Mouse (Mus musculus): Measurements from ENCODE around the gene Zdhhc14. TPM values are rescaled to one million over a fixed set of nuclear protein-coding genes. Genes with fewer than 3 reads are reported as not detected.

The Zdhhc14 gene
- polyA plus RNA-seq, 1 experiment from 2014 or later = 12.8 TPM

DNA sequence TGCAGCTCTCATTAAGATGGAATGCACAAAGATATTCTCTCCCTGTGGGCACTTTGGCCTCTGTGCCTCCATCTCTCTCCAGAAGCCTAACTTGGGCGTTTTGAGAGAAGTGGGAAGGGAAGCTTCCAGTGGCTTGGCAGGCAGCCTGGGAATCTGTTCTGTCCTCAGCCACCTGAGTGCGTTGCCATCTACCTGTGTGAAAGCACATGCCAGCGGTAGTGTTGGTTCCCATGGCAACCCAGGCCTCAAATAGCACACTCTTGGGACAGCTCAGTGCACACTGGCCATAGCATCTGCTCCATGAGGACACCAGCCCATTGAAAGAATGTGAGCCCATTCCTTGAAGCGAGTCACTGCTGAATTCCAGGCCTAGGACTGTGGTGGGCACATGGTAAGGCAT is 83.2 kb downstream of the Zdhhc14 start:
- WGBS = 69% methylated on average over 4 of the region's 4 CpGs
- no peak overlapping the region for H3K9ac ChIP-seq (replicated peaks; ENCODE audit: low read depth, low read length)
- ATAC-seq (ENCODE audit: low read depth) = no peak

DNA sequence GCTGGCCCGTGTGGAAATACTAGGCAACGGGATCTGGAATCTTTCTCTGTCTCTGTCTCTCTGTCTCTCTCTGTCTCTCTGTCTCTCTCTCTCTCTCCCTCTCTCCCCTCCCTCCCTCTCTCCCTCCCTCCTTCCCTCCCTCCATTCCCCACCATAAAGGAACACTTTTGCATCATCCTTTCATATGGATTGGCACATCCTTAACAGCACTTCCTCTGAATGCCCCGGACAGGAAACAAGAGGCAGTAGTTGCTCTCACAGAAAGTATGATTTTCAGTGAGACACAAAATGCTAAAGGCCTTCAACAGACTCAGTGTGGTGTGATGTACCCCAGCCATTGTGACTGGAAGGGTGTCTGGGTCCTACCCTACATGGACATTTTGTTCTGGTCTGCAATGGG is 89.9 kb downstream of the Zdhhc14 start:
- Histone ChIP-seq H3K4me3 (ENCODE audit: low read depth, low read length) (no peak overlapping the region), H3K36me3 (ENCODE audit: control insufficient read depth, insufficient read depth, low read length) (no peaks in the 10 kb centered on the region), H3K4me1 (ENCODE audit: control insufficient read depth, insufficient read depth, low read length) (no peaks in the 10 kb centered on the region; the same call in 1 of the 2 replicates), H3K4me2 (ENCODE audit: low read depth, low read length) (no peak overlapping the region), H3K9me3 (ENCODE audit: control insufficient read depth, low read length) (no peaks in the 10 kb centered on the region), H3K27ac (ENCODE audit: low read depth, low read length) (no peak overlapping the region), H3K9ac (replicated peaks; ENCODE audit: low read depth, low read length) (no peak overlapping the region), H3K27me3 (ENCODE audit: control insufficient read depth, insufficient read depth, low read length) (no peaks in the 10 kb centered on the region)
- no peak for ATAC-seq (ENCODE audit: low read depth)
- WGBS = 97% methylated on average over 3 of the region's 3 CpGs

More for the DNA sequence above, 83.2 kb downstream of the Zdhhc14 start:
- Histone ChIP-seq H3K4me3 (ENCODE audit: low read depth, low read length) (no peak overlapping the region), H3K36me3 (ENCODE audit: control insufficient read depth, insufficient read depth, low read length) (no peaks in the 10 kb centered on the region), H3K4me2 (ENCODE audit: low read depth, low read length) (no peak overlapping the region), H3K9me3 (ENCODE audit: control insufficient read depth, low read length) (no peaks in the 10 kb centered on the region), H3K27ac (ENCODE audit: low read depth, low read length) (no peak overlapping the region), H3K27me3 (ENCODE audit: control insufficient read depth, insufficient read depth, low read length) (no peaks in the 10 kb centered on the region), H3K4me1 (ENCODE audit: control insufficient read depth, insufficient read depth, low read length) (no peaks in the 10 kb centered on the region)

DNA sequence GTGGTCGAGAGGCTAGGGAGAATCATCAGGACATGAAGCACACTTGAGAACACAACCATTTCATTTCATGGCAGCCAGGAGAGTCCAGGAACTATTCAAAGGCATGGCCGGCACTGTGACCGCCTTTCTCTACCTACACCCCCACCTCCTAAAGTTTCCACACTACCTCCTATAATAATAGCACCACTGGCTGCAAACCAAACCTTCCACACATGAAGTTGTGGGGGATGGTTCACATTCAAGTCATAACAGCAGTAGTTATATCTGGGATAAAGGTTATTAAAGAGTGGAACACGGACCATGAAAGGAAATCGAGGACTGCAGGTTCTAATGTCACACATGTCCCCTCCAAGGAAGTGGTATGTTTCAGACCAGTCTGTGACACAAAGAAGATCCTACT is 90.6 kb downstream of the Zdhhc14 start:
- 88% methylated on average over 5 of the region's 5 CpGs for WGBS
- no peaks in the 10 kb centered on the region; the same call in 1 of the 2 replicates for H3K4me1 ChIP-seq (ENCODE audit: control insufficient read depth, insufficient read depth, low read length)
- no peaks in the 10 kb centered on the region for H3K36me3 ChIP-seq (ENCODE audit: control insufficient read depth, insufficient read depth, low read length)
- no peak for ATAC-seq (ENCODE audit: low read depth)
- no peak overlapping the region for H3K4me2 ChIP-seq (ENCODE audit: low read depth, low read length)
- no peak overlapping the region for H3K27ac ChIP-seq (ENCODE audit: low read depth, low read length)
- H3K9me3 ChIP-seq (ENCODE audit: control insufficient read depth, low read length) = no peaks in the 10 kb centered on the region
- H3K4me3 ChIP-seq (ENCODE audit: low read depth, low read length) = no peak overlapping the region
- H3K27me3 ChIP-seq (ENCODE audit: control insufficient read depth, insufficient read depth, low read length) = no peaks in the 10 kb centered on the region
- no peak overlapping the region for H3K9ac ChIP-seq (replicated peaks; ENCODE audit: low read depth, low read length)

DNA sequence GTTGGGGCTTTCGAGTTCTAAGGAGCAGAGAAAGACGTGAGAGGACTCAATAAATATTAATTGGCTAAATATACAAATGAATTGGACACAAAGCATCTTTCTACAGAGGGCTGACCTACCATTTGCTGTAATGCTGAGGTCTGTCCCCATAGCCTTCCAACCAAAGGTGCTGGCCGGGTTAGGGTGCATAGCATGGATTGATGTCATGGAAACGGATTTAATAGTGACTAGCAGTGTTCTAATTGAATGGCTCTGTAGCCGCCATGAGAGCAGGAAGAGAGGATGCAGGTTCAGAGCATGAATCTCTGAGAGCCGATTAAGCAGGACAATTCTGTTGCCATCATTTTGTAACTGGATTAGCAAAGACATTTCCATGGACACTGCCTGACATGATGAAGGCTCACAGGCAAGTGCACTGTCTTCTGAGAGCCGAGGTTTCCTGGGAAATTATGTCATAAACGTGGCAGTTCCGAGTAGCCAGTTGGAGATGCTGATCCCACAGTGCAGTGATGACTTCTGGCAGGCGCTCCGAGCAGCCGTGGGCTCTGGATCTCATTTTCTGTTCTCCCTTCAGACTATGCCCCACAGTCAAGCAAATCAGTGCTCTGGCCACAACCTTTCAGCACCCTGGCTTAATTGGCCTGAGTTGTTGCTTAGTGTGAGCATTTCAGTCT is 91.3 kb downstream of the Zdhhc14 start:
- 33% methylated on average over 12 of the region's 12 CpGs for WGBS
- no peaks in the 10 kb centered on the region for H3K9me3 ChIP-seq (ENCODE audit: control insufficient read depth, low read length)
- no peaks in the 10 kb centered on the region; the same call in 1 of the 2 replicates for H3K4me1 ChIP-seq (ENCODE audit: control insufficient read depth, insufficient read depth, low read length)
- ATAC-seq (ENCODE audit: low read depth) = no peak
- no peaks in the 10 kb centered on the region for H3K36me3 ChIP-seq (ENCODE audit: control insufficient read depth, insufficient read depth, low read length)
- H3K27ac ChIP-seq (ENCODE audit: low read depth, low read length) = no peak overlapping the region; the same call in 1 of the 2 replicates
- no peak overlapping the region for H3K4me2 ChIP-seq (ENCODE audit: low read depth, low read length)
- no peak overlapping the region for H3K4me3 ChIP-seq (ENCODE audit: low read depth, low read length)
- 0 out of 2 replicates have a peak overlapping the region, but pooled peaks have one; percentile 12 for H3K9ac ChIP-seq (replicated peaks; ENCODE audit: low read depth, low read length)
- no peaks in the 10 kb centered on the region for H3K27me3 ChIP-seq (ENCODE audit: control insufficient read depth, insufficient read depth, low read length)

DNA sequence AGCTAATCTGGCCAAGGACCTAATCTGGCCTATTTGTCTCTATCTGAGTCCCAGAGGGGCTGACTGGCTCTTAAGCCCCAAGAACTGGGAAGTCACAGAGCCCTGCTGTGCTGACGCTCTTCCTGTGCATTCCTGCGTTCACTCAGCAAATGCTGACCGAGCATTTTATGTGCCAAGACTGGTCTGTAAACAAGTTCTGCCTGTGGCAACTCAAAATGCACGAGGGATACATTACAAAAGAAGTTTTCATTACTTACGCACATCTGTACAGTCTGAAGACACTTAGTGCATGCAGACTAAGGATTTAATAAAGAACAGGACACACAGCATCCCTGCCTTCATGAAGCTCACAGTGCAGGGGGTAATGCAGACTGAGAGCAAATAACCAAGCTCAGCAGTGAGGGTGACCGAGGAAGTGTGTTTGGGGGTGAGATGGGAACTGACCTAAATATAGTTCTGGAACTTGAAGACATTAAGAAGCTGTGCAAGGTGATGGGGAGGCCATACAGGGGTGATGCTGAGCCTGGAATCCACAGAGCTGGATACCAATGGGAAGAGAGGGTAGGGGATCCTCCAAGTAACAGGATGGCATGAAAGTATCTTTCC is 99.3 kb downstream of the Zdhhc14 start:
- H3K27me3 ChIP-seq (ENCODE audit: control insufficient read depth, insufficient read depth, low read length) = no peaks in the 10 kb centered on the region
- H3K9ac ChIP-seq (replicated peaks; ENCODE audit: low read depth, low read length) = no peak overlapping the region
- no peak overlapping the region for H3K4me3 ChIP-seq (ENCODE audit: low read depth, low read length)
- no peak overlapping the region for H3K4me2 ChIP-seq (ENCODE audit: low read depth, low read length)
- no peak for ATAC-seq (ENCODE audit: low read depth)
- no peaks in the 10 kb centered on the region for H3K4me1 ChIP-seq (ENCODE audit: control insufficient read depth, insufficient read depth, low read length)
- H3K36me3 ChIP-seq (ENCODE audit: control insufficient read depth, insufficient read depth, low read length) = no peaks in the 10 kb centered on the region
- H3K9me3 ChIP-seq (ENCODE audit: control insufficient read depth, low read length) = no peaks in the 10 kb centered on the region
- 68% methylated on average over 6 of the region's 6 CpGs for WGBS
- H3K27ac ChIP-seq (ENCODE audit: low read depth, low read length) = no peak overlapping the region

DNA sequence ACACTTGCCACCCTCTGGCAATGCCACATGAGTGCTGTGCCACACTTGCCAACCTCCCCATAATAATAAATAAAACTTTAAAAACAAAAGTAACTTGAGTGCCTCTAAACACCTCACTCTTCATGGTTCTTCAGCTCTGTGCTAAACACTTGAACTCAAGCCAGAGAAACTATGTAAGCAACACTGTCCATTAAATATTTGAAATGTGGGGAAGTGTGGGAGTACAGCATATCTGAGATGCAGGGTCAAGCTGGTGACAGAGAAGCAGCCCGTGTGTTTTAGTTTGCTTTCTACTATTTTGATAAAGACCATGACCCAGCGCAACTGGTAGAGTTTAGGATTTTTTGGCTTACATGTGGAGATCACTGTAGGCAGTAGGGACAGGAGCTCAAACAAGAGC is 100.7 kb downstream of the Zdhhc14 start:
- Histone ChIP-seq H3K4me2 (ENCODE audit: low read depth, low read length) (no peak overlapping the region), H3K36me3 (ENCODE audit: control insufficient read depth, insufficient read depth, low read length) (no peaks in the 10 kb centered on the region), H3K9me3 (ENCODE audit: control insufficient read depth, low read length) (no peaks in the 10 kb centered on the region), H3K4me3 (ENCODE audit: low read depth, low read length) (no peak overlapping the region), H3K4me1 (ENCODE audit: control insufficient read depth, insufficient read depth, low read length) (no peaks in the 10 kb centered on the region), H3K27ac (ENCODE audit: low read depth, low read length) (no peak overlapping the region), H3K27me3 (ENCODE audit: control insufficient read depth, insufficient read depth, low read length) (no peaks in the 10 kb centered on the region), H3K9ac (replicated peaks; ENCODE audit: low read depth, low read length) (no peak overlapping the region)
- 84% methylated on average over 2 of the region's 2 CpGs for WGBS
- no peak for ATAC-seq (ENCODE audit: low read depth)

DNA sequence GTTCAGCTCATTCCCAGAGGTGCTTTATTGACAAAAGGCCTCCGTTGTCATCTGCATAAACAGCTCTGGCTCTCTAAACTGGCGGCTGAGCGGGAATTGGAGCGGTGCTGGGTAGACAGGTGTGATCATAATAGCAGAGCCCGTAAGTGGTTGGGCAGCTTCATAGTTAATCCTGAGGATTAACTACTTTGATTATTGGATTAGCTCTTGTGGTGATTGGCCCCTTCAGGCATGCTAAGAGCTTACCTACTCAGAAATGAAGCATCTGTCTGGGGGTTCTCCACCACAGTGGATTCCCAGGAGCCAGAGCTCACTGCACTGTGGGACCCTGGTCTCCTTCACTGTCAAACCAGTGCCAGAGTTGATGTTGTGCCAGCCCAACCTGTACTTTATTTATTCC is 102.7 kb downstream of the Zdhhc14 start:
- no peaks in the 10 kb centered on the region for H3K4me1 ChIP-seq (ENCODE audit: control insufficient read depth, insufficient read depth, low read length)
- no peak overlapping the region for H3K4me3 ChIP-seq (ENCODE audit: low read depth, low read length)
- no peak overlapping the region for H3K4me2 ChIP-seq (ENCODE audit: low read depth, low read length)
- no peak for ATAC-seq (ENCODE audit: low read depth)
- H3K27ac ChIP-seq (ENCODE audit: low read depth, low read length) = no peak overlapping the region
- H3K9ac ChIP-seq (replicated peaks; ENCODE audit: low read depth, low read length) = no peak overlapping the region
- H3K36me3 ChIP-seq (ENCODE audit: control insufficient read depth, insufficient read depth, low read length) = no peaks in the 10 kb centered on the region
- WGBS = 62% methylated on average over 5 of the region's 5 CpGs
- H3K9me3 ChIP-seq (ENCODE audit: control insufficient read depth, low read length) = no peaks in the 10 kb centered on the region
- H3K27me3 ChIP-seq (ENCODE audit: control insufficient read depth, insufficient read depth, low read length) = no peaks in the 10 kb centered on the region

DNA sequence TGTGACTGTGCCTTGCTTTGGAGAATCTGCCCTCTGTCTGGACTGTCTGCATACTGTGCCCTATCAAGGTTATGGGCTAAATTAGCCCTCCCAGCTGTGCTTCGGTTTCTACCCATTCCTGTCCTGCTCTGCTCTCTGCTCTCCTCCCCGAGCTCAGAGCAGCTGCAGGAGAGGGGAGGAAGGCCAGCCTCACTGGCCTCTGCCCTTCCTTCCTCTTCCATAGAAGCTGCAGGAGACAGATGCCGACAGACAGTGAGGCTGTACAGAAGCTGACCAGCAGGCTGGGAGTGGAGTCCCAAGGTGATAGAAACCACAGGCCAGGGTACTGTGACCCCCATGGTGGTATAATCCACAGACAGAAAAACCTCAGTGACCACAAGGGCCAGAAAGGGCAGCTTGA is 104.1 kb downstream of the Zdhhc14 start:
- Histone ChIP-seq H3K27me3 (ENCODE audit: control insufficient read depth, insufficient read depth, low read length) (no peaks in the 10 kb centered on the region), H3K4me1 (ENCODE audit: control insufficient read depth, insufficient read depth, low read length) (no peaks in the 10 kb centered on the region), H3K27ac (ENCODE audit: low read depth, low read length) (no peak overlapping the region), H3K9ac (replicated peaks; ENCODE audit: low read depth, low read length) (no peak overlapping the region), H3K36me3 (ENCODE audit: control insufficient read depth, insufficient read depth, low read length) (no peaks in the 10 kb centered on the region), H3K4me3 (ENCODE audit: low read depth, low read length) (no peak overlapping the region), H3K4me2 (ENCODE audit: low read depth, low read length) (no peak overlapping the region), H3K9me3 (ENCODE audit: control insufficient read depth, low read length) (no peaks in the 10 kb centered on the region)
- 63% methylated on average over 3 of the region's 3 CpGs for WGBS
- ATAC-seq (ENCODE audit: low read depth) = no peak

DNA sequence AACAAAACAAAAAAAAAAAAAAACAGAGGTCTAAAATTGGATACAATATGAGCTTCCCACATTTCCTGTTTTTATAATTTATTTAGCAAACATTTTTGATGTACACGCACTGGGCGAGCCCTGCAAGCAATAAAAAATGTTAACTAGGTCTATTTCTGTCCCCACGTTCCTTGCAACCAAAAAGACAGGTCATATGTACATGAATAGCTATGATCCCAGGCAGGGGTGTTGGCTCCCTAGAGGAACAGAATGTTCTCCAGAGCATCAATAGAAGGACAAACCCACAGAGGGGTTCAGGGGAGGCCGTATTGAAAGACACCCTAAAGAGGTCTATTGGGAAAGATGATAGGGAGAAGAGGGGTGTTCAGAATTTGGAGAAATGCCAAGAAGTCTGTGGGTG is 106.6 kb downstream of the Zdhhc14 start:
- no peak for ATAC-seq (ENCODE audit: low read depth)
- no peaks in the 10 kb centered on the region for H3K27me3 ChIP-seq (ENCODE audit: control insufficient read depth, insufficient read depth, low read length)
- H3K27ac ChIP-seq (ENCODE audit: low read depth, low read length) = no peak overlapping the region
- no peak overlapping the region for H3K9ac ChIP-seq (replicated peaks; ENCODE audit: low read depth, low read length)
- no peaks in the 10 kb centered on the region for H3K9me3 ChIP-seq (ENCODE audit: control insufficient read depth, low read length)
- H3K4me1 ChIP-seq (ENCODE audit: control insufficient read depth, insufficient read depth, low read length) = no peaks in the 10 kb centered on the region
- H3K4me3 ChIP-seq (ENCODE audit: low read depth, low read length) = no peak overlapping the region
- H3K4me2 ChIP-seq (ENCODE audit: low read depth, low read length) = no peak overlapping the region
- no peaks in the 10 kb centered on the region for H3K36me3 ChIP-seq (ENCODE audit: control insufficient read depth, insufficient read depth, low read length)
- 61% methylated on average over 4 of the region's 4 CpGs for WGBS
